Mouse (Mus musculus): ENCODE measurements around the gene Dusp3.

Dusp3 gene

GRCm38 (mm10) chr11:101974923-101975322 is 11.9 kb downstream of the Dusp3 start:
- DNase-seq (ENCODE audit: low spot score), result no peak

GRCm38 (mm10) chr11:101974181-101974580 is 12.6 kb downstream of the Dusp3 start:
- DNase-seq (ENCODE audit: low spot score), result no peak

GRCm38 (mm10) chr11:101973496-101973895 is 13.3 kb downstream of the Dusp3 start:
- no peak for DNase-seq (ENCODE audit: low spot score)

- no peak for DNase-seq (ENCODE audit: low spot score)
Observed at GRCm38 (mm10) chr11:101972651-101973050, 14.2 kb downstream of the Dusp3 start.

GRCm38 (mm10) chr11:101972097-101972496 is 14.7 kb downstream of the Dusp3 start:
- no peak for DNase-seq (ENCODE audit: low spot score)

- DNase-seq (ENCODE audit: low spot score), result peak; percentile 47
Observed at GRCm38 (mm10) chr11:101971410-101971809, 15.4 kb downstream of the Dusp3 start.

- no peak for DNase-seq (ENCODE audit: low spot score)
Observed at GRCm38 (mm10) chr11:101969835-101970234, 17.0 kb downstream of the Dusp3 start.

- DNase-seq (ENCODE audit: low spot score), result peak; percentile 73
Observed at GRCm38 (mm10) chr11:101968791-101969190, 18.0 kb downstream of the Dusp3 start.

- no peak for DNase-seq (ENCODE audit: low spot score)
Observed at GRCm38 (mm10) chr11:101968311-101968710, 18.5 kb downstream of the Dusp3 start.

GRCm38 (mm10) chr11:101966965-101967614 is 19.7 kb downstream of the Dusp3 start, which contains the start of gene Sost:
TSS of gene Sost (minus strand) at chr11:101967015.
- no peak for DNase-seq (ENCODE audit: low spot score)

- no peak for DNase-seq (ENCODE audit: low spot score)
Observed at GRCm38 (mm10) chr11:101965553-101965952, 21.3 kb downstream of the Dusp3 start.

- no peak for DNase-seq (ENCODE audit: low spot score)
Observed at GRCm38 (mm10) chr11:101964647-101965046, 22.2 kb downstream of the Dusp3 start.

GRCm38 (mm10) chr11:101963473-101964291 is 23.1 kb downstream of the Dusp3 start:
- DNase-seq (ENCODE audit: low spot score), result no peak

- no peak for DNase-seq (ENCODE audit: low spot score)
Observed at GRCm38 (mm10) chr11:101963043-101963442, 23.8 kb downstream of the Dusp3 start.

GRCm38 (mm10) chr11:101957476-101957875 is 29.3 kb downstream of the Dusp3 start:
- no peak for DNase-seq (ENCODE audit: low spot score)

GRCm38 (mm10) chr11:101953441-101953840 is 33.4 kb downstream of the Dusp3 start:
- DNase-seq (ENCODE audit: low spot score), result no peak

- no peak for DNase-seq (ENCODE audit: low spot score)
Observed at GRCm38 (mm10) chr11:101952541-101953341, 34.1 kb downstream of the Dusp3 start.

GRCm38 (mm10) chr11:101950021-101950420 is 36.8 kb downstream of the Dusp3 start:
- no peak for DNase-seq (ENCODE audit: low spot score)

- DNase-seq (ENCODE audit: low spot score), result no peak
Observed at GRCm38 (mm10) chr11:101946525-101946924, 40.3 kb downstream of the Dusp3 start.

- DNase-seq (ENCODE audit: low spot score), result no peak
Observed at GRCm38 (mm10) chr11:101943055-101943454, 43.8 kb downstream of the Dusp3 start.

GRCm38 (mm10) chr11:101937108-101937507 is 49.7 kb downstream of the Dusp3 start:
- DNase-seq (ENCODE audit: low spot score), result no peak

GRCm38 (mm10) chr11:101936421-101936820 is 50.4 kb downstream of the Dusp3 start:
- DNase-seq (ENCODE audit: low spot score), result no peak

All from urinary bladder, postnatal 25 days (tissue).